Mouse (Mus musculus) v-Abl transformed pro-B cells (cell line): ENCODE results near the gene Hmg20b.

Source experiments
- in situ Hi-C, 2 experiments: fragments of 400-800 bp; cut with MboI; formaldehyde crosslinking; loops; one replicate each; pipeline ENCODE4 v1.15.1; 2025; ENCODE audit not compliant: unreplicated experiment in 2 of 2

Hmg20b gene

DNA sequence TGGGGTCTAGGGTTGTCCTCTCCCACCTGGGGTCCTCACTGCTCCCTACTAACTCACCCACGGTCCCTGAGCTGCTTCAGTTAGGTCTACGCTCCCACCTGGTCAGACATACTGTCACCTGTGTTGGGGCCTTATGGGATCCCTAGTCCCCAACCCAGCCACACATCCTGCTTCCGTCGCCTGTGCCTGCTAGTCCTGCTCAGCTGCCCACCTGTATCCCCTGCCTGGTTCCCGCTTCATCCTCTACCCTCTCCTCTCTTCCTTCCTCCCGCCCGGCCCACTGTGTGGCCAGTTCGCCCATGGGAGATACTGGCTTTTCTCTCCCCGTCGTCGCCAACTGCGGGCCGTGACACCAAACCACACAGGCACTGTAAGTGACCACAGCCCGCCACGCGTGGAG is 34.7 kb downstream of the Hmg20b start:
- in situ Hi-C loops, result no loop called here

DNA sequence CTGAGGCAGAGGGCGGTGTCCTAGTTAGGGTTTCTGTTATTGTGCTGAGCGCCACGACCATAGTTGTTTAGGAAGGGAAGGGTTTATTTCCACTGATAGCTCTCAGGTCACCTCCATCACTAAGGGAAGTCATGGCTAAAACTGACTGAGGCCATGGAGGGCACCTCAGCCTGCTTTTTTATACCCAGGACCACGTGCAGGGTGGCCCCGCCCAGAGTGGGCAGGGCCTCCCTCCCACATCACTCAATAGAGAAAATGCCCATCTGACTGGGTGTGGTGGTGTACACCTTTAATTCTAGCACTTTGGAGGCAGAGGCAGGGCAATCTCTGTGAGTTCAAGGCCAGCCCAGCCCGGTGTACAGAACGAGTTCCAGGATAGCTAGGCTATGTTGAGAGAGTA is 36.1 kb downstream of the Hmg20b start:
- in situ Hi-C loops, result no loop called here

DNA sequence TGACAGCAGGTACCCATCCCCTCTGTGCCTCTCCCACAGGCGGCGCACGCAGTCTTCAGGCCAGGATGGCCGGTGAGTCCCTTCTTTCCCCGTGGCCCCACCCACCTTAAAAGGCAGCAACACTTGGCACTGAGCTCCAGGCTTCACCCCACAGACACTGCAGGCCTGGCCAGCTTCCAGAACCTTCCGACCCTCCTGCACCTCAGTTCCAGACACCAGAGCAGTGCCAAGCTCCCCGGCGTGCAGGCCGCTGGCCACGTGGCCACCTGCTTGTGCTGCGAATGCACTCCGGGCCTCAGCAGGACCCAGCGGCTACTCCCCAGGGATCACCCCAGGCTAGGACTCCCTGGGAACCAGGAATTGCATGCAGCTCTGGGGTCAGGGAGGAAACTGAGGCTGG is 36.7 kb downstream of the Hmg20b start:
- in situ Hi-C loops, result no loop called here

DNA sequence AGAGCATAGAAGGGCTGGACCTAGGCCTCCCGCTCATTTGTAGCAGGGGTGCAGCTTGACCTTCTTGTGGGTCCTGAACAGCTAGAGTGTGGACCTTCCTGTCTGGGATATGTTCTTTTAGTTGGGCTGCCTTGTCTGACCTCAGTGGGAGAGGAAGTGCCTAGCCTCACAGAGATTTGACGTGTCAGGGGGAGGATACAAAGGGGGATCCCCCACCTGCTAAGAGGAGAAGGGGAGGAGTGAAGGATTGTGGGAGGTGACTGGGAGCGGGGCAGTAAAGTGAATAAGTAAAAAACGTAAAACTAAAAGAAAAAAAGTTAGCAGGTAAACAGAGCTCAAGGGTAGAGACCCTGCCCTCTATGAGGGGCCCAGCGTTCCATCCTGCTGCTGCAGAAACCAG is 40.7 kb downstream of the Hmg20b start:
- in situ Hi-C loops, result no loop called here

DNA sequence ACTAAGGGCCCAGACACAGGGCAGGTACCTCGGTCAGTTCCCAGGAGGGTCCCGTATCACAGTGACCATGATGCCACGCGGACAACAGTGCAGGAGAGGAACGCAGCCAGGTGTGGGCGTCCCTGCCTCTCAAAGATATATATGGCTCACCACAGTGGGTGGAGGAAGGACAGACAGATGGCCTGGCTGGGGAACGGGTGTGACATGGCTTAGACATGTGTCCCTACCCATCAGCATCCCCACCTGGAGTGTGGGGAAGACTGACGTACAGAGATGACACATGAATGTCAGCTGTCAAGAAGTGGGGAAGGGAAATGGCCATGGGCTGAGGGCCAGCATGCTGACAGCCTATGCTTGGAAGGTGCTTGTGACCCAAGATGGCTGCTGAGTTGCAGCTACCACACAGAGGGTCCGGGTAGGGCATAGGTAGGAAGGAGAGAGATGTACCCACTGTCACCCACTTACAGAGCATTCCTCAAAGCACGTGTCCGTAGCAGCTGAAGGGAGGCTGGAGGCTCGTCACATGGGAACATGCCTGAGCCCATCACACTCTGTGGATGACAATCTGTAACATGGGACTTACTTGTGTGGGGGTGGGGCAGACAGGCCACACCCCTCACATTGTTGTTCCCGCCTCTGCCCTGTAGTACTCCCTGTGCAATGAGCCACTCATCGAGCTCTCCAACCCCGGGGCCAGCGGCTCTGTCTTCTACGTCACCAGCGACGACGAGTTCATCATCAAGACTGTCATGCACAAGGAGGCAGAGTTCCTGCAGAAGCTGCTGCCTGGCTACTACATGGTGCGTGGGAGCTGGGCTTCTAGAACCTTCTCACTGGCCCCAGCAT is 43.2 kb downstream of the Hmg20b start:
- in situ Hi-C loops, result no loop called here

DNA sequence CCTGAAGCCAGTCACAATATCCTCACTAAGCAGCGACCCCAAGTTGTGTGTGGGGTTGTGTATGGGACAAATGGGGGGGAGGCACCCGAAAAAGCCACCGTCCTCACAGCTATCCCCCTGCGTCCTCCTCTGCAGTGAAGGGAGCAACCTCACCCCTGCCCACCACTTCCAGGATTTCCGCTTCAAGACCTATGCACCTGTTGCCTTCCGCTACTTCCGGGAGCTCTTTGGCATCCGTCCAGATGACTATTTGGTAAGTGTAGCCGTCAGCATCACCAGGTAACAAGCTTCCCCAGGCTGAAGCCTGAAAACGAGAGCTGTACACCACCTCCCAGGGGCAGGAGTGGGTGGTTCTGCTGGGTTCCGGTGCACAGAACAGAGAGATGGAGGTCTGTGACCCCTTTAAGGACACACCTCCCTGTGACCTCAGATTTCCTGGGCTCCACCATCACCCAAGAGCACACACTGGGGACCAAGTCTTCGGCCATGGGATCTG is 44.1 kb downstream of the Hmg20b start:
- in situ Hi-C loops, result no loop called here

DNA sequence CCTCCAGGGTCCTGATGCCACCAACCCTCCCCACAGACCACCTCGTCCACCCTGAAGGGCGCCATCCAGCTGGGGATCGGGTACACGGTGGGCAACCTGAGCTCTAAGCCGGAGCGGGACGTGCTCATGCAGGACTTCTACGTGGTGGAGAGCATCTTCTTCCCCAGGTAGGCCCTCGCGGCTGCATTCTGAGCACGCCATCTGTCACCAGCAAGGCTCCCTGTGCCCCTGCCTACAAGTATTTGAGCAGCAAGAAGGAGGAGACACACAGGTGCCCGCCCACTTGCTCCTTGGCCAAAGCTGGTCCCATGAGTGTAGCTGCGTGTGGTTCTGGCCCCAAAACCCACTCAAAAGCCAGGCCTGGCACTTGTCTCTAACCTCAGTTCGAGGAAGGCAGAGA is 44.6 kb downstream of the Hmg20b start:
- in situ Hi-C loops, result no loop called here

DNA sequence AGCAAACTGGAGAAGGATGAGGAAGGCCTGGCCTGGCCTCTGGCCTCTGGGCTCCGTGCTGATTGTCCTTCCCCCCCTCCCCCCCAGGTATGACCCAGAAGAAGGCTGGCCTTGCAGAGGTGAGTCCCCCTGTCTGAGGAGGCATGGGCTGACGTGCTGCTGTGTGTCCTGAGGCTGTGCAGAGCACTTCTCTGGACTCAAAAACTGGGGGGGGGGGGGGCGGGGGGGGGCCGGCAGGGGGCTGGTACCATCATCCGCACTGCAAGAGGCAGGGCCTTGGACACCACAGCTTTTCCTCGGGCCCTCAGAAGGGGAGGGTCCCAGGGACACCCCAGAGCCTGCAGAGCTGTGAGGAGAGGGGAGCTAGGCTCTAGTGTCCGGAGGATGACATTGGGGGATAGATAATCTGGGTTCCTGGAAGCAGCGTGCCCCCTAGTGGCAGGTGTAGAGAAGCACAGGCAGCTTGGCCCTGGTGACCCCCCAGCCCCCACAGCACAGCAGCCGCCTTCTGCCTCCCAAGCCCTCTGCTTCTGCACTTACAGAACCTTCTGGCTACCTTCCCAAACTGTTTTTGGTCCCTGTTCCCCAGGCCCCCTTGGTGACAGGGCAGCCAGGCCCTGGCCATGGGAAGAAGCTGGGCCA is 45.6 kb downstream of the Hmg20b start:
- in situ Hi-C loops, result no loop called here

DNA sequence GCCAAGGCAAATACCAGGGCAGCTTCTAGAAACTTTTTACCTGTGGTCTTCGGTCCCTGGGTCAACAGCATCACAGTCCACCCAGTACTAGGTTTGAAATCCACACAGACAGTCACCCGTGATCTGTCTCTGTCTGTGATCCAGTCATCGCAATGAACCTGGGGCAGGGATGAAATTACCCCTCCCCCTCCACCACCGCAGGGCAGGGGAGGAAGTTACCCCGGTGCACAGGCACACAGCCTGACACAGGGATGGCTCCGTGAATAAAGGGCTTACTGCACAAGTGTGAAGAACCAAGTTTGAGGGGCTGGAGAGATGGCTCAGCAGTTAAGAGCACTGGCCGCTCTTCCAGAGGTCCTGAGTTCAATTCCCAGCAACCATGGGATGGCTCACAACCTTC is 46.5 kb downstream of the Hmg20b start:
- in situ Hi-C loops, result no loop called here

DNA sequence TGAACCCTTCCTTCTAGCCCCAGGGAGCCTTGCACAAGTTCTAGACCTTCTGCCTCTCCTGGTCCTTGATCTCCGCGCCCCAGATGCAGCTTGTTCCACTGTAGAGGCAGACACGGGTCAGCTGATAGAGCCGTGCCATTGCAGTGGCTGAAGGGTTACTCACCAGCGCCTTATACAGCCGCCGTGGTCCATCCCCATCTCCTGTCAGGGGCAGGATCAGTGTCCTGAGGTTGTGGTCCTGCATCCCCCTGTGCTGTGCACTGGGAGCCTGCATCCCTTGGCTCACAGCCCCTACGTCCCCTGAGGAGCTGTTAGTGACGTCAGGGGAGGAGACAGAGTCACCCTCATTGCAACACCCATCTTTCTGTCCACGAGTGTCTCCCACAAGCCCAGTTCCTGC is 47.0 kb downstream of the Hmg20b start:
- in situ Hi-C loops, result no loop called here

DNA sequence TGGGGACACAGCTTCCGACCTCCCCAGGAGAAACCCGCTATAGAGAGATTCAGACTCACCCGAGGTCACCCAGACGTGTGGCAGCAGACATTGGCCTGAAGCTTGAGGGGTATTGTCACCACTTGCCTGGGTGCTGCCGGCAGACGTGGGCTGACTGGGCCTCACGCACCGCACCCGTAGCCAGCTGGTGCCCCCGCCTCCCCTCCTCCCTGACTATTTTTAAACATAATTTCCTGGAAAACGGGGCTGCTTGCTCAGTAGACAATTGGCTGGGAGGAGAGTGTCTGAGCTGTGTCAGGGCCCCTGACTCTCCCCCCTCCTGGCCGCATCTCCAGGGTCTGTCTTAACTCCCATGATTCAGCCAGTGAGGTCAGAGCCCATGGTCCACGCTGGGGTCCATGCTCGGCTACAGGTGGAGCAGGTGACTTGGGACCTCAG is 47.5 kb downstream of the Hmg20b start:
- in situ Hi-C loops, result no loop called here

DNA sequence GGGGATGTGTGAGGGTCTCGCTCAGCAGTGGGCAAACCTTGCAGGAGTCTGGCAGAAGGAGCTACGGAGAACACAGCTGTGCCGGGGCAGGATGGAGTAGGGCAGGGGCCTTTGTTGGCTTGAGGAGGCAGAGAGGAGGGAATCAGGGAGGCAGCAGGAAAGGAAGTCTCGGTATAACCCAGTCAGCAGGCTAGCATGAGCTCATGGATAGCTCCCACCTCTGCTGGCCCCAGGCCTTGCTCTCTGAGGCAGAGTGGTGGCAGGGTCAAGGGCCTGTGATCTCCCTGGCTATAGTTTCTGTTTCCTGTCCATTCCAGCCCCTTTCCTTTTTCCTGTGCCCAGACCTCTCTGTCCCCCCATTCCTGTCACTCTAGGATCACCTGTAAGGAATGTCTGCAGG is 48.0 kb downstream of the Hmg20b start:
- in situ Hi-C loops, result no loop called here

DNA sequence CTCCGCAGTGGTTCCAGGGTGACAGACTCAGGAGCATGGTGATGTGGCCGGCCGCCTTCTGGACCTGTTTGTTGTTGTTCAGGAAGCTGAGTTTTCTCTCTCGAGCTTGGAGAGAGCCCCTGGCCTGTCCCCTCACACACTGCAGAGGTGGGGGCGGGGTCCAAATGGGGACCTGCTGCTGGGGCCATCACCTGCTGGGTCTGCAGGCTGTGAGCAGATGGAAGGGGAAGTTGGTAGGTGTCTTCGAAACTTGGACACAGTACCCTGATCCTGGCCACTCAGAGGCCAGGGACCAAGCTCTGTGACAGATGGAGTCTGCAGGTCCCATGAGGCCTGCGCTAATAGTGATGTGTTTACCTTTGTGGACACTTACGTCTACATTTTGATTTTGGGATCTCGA is 49.0 kb downstream of the Hmg20b start:
- in situ Hi-C loops, result no loop called here

DNA sequence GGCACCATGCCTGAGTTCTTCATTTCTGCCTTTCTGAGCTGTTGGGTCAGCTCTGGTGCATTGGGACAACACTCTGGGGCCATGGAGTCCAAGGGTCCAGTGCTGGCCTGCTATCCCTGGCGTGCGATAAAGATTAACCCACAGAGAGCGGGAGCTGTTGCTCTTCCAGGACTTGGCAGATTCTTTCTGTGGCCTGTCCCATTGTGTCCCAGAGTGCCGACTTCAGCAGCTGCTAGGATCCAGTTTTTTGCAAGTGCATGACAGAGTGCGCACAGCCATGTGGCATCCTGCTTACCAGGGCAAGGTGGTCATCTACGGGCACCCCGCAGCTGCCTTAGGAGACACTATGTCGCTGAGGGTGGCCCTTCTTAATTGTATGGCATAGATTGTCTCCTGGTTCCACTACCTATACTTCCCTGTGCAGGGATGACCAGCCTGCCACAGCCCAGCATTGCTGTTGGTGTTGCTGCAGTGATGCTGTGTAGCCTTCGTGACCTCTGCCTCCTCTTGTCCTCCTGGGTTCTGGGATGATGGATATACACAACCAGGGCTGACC is 49.9 kb downstream of the Hmg20b start:
- in situ Hi-C loops, result no loop called here

DNA sequence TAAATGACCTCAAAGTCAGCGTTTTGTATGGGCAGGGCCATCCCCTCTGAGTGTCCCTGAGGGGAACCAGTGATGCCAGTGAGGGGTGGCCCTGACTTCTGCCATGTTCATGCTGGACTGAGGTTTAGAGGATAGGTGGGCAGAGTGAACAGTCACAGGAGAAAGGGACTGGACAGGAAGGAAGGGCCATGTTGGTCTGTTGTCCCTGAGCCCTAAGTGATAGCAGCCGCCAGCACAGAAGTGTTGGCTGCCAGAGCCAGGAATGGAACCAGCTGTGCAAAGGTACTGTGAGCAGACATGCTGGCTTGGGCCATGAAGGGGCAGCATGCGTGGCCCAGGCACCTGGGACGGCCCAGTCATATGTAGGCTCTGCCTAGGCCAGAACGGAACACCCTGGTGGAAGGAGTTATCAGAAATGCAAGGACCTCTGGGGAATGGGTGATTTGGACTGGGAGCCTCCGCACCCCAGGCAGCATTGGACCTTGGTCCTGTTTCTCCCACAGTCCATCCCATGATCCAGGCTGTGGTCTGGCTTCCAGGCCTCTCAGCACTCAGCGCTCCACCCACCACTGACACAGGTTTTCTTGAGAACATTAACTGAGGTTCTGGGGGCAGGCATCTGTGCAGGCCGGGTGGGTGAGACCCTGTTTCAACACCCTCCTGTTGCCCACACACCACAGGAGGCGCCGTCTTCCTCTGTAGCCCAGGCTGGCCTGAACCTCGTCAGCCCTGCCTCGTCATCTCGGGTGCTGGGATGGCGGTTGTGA is 50.5 kb downstream of the Hmg20b start:
- in situ Hi-C loops, result no loop called here

DNA sequence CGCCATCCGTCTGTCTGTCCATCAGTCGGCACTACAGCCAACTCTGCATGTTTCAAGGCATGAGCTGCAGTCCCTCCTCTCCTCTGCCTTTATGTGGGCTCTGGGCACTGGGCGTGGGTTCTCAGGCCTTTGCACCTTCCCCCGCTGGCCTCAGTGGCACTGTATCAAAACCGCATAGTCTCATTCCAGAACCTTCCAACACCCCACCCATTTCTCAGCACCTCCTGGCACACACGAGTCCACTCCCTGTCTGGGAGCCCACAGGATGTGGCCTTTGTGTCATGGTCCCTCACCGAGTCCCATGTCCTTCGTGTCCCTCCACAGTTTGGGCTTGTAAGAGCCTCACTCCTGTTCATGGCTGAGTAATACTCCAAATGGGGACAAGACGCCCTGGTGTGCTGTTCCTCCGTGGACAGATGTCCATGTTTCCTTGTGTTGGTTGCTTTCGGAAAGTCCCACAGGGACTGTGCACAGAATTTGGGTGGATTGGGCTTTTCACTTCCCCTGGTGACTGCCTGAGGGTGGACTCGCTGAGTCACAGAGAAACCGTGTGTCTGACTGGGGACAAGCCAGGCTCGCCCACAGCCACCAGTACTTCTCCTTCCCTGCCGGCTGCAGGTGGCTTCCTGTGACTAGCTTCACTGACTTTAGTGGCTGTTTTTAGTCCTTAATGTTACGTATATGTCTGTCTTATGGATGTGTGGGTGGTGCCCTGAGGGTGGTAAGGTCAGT is 51.7 kb downstream of the Hmg20b start:
- in situ Hi-C loops, result no loop called here

DNA sequence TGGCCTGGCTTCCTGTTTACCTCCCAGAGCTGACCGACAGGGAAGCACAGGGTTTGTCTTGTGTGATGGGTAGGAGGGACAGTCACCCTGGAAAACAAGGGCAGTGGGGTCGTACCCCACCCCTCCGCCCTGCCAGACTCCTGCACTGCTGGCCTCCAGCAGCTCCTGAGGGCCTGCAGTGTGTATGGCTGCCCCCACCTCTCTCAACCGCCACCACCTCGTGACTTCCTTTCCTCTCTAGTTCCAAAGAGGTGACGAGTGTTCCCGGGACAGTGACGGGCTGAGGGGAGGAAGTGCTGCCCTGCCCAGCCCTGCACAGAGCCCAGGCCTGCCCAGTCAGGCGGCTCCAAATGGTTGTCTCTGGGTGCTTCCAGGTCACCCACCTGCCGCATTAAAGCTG is 52.4 kb downstream of the Hmg20b start:
- in situ Hi-C loops, result no loop called here

DNA sequence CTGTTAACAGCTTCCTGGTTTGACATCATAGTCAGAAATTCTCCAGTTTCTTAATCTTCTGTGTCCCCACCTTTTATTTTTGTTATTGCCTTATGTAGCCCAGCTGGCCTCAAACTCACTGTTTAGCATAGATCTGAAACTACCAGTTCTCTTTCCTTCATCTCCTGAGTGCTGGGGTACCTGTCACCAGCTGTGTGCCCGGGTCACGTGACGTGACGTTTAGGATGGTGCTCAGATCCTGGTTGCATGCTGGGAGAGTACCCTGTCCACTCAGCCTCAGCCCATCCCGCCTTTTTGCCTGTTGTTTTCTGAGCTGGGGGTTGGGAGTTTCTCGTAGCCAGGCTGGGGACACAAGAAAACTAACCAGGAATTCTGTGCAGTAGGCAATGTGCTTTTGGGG is 53.0 kb downstream of the Hmg20b start:
- in situ Hi-C loops, result no loop called here
